Mouse (Mus musculus) midbrain, embryonic 14.5 days (tissue): ENCODE measurements at regions not wholly inside any gene's neighbourhood (a gene's known extent, or its start where the extent isn't known, plus 50 kb on each side); places are given as distances from the start of the nearest gene placed in this dataset.

Experiments
- ATAC-seq: fragments of 200-750 bp; cut with Nextera tagmentation; 2 replicates; pipeline ENCODE4 v1.8.0; 2017; ENCODE audit warnings: moderate number of reproducible peaks, moderate library complexity; ENCODE audit not compliant: low FRiP score, low TSS enrichment
- DNase-seq: peaks from one replicate; pipeline ENCODE4 v3.0.0-alpha.2; 2015
- H3K27ac ChIP-seq: fragments of 300-500 bp; sonication (generic); replicated peaks from 2 replicates; pipeline ENCODE4 v1.5.1; 2014; ENCODE audit warnings: mild to moderate bottlenecking, low read depth, low read length, moderate library complexity
- H3K27me3 ChIP-seq: fragments of 300-500 bp; sonication (generic); 2 replicates; pipeline ENCODE4 v1.6.1; 2014; ENCODE audit warnings: low read length, control low read depth, mixed read lengths; ENCODE audit not compliant: control insufficient read depth, insufficient read depth
- H3K36me3 ChIP-seq: fragments of 300-500 bp; sonication (generic); 2 replicates; pipeline ENCODE4 v1.6.1; 2014; ENCODE audit warnings: low read length, control low read depth; ENCODE audit not compliant: control insufficient read depth, insufficient read depth
- H3K4me1 ChIP-seq: fragments of 300-500 bp; sonication (generic); 2 replicates; pipeline ENCODE4 v1.6.1; 2014; ENCODE audit warnings: mild to moderate bottlenecking, antibody characterized with exemption, low read length, control low read depth; ENCODE audit not compliant: control insufficient read depth, insufficient read depth
- H3K4me2 ChIP-seq: fragments of 300-500 bp; sonication (generic); 2 replicates; pipeline ENCODE4 v1.6.1; 2014; ENCODE audit warnings: mild to moderate bottlenecking, low read length, moderate library complexity
- H3K4me3 ChIP-seq: fragments of 300-500 bp; sonication (generic); replicated peaks from 2 replicates; pipeline ENCODE4 v1.5.1; 2014; ENCODE audit warnings: low read depth, low read length
- H3K9ac ChIP-seq: fragments of 300-500 bp; sonication (generic); replicated peaks from 2 replicates; pipeline ENCODE4 v1.6.1; 2014; ENCODE audit warnings: mild to moderate bottlenecking, low read length, moderate library complexity
- H3K9me3 ChIP-seq: fragments of 300-500 bp; sonication (generic); 2 replicates; pipeline ENCODE4 v1.6.1; 2016; ENCODE audit warnings: low read length, control low read depth, mixed read lengths; ENCODE audit not compliant: control insufficient read depth
- WGBS: fragments of 180-500 bp; shearing (Covaris S2); extraction: QIAGEN DNeasy Blood & Tissue Kit; methylation state at CpG from one replicate; pipeline ENCODE4 v1.1.7; 2014; 5-methylcytosine and 5-hydroxymethylcytosine counted together

DNA sequence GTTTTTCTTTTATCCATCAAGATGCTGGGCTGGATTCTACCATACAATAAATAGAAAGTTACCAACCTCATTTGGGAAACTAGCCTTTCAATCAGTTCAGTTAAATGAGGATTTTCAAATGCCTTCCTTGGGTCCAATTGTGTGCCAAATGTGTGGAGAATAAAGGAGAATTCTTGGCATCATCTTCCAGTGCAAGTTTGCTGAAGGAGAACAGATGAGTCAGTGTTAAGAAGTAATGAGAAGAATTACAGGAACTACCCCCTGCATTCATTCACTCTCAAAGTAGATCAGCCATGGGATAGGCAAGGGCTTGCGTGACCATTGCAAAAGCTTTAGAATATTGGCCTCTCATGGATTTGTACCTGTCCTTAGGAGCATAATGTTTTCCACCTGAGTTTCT is 193.4 kb upstream of the Man1a start:
- H3K4me2 ChIP-seq = no peak overlapping the region
- H3K27me3 ChIP-seq = no peaks in the 10 kb centered on the region
- no peaks in the 10 kb centered on the region for H3K36me3 ChIP-seq
- H3K4me1 ChIP-seq = 0 out of 2 replicates have a peak, but pooled peaks cover 5% of the 10 kb centered on the region
- H3K4me3 ChIP-seq = no peak overlapping the region
- 95% methylated on average over 1 of the region's 1 CpGs for WGBS
- DNase-seq (no peak), ATAC-seq (no peak)
- H3K9me3 ChIP-seq = no peaks in the 10 kb centered on the region
- H3K27ac ChIP-seq = no peak overlapping the region
- no peak overlapping the region for H3K9ac ChIP-seq

GRCm38 (mm10) chr10:54269354-54269753 is 192.9 kb upstream of the Man1a start:
- Histone ChIP-seq H3K4me3 (no peak overlapping the region), H3K36me3 (no peaks in the 10 kb centered on the region), H3K4me1 (0 out of 2 replicates have a peak, but pooled peaks cover 5% of the 10 kb centered on the region), H3K4me2 (no peak overlapping the region), H3K9ac (no peak overlapping the region), H3K27ac (no peak overlapping the region), H3K9me3 (no peaks in the 10 kb centered on the region), H3K27me3 (no peaks in the 10 kb centered on the region)
- ATAC-seq = no peak
- DNase-seq = no peak

DNA sequence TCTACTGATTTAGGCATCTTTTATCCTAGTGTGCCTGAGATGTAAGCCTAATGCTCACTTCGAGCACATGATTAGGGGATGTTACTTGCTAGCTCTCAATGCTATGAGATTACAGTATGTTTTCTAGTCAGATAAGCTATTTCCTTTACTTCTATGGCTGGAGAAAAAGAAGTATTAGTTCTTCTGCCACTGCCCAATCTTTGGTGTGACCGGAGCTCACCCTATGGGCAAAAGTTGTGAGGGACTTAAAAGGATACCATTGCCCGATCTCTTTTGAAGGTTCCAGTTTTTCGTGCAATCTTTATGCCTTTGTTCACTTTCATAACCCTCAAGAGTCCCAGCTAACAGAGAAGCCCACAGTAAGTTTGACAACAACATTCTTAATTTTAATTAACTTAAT is 190.2 kb upstream of the Man1a start:
- DNase-seq (no peak), ATAC-seq (no peak)
- WGBS = 92% methylated on average over 4 of the region's 4 CpGs
- Histone ChIP-seq H3K36me3 (no peaks in the 10 kb centered on the region), H3K4me3 (no peak overlapping the region), H3K27ac (no peak overlapping the region), H3K27me3 (no peaks in the 10 kb centered on the region), H3K4me1 (0 out of 2 replicates have a peak, but pooled peaks cover 3% of the 10 kb centered on the region), H3K9ac (no peak overlapping the region), H3K9me3 (no peaks in the 10 kb centered on the region), H3K4me2 (no peak overlapping the region)

DNA sequence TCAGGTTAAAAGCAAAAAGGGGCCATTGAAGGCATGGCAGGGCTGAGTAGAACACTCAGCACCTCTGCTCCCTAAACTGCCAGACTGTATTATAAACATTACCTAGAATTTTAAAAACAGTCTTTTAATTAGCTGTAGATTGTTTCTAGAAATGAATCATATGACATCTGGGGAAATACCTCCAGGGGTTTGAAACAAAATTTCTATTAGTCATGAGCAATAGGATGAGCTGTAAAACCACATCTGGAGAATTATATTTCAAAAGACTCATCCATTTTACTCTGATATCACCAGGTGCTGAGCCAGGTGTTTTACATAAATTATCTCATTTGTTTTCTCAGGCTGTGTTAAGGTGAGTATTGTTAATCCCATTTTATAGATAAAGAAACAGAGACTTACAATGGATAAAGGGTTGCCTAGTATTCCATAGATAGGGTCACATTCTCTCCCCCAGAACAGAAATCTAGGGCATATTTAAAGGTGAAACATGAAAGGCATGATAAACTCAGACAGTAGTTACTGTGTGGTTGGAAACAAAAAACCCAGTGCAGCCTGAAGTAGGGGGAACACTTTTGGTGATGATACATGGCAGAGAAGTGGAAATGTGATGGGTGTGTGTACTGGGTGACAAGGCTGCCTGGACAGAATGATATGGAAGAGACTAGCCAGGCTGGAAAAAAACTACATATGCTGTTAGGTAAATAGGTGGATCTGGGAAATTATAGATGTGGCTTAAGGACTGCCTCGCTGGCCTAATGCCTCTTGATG is 178.6 kb upstream of the Man1a start:
- H3K27ac ChIP-seq = no peak overlapping the region
- no peak overlapping the region for H3K4me3 ChIP-seq
- no peak overlapping the region for H3K9ac ChIP-seq
- WGBS = 83% methylated on average over 1 of the region's 1 CpGs
- no peak for ATAC-seq
- H3K4me2 ChIP-seq = no peak overlapping the region
- H3K9me3 ChIP-seq = no peaks in the 10 kb centered on the region
- no peaks in the 10 kb centered on the region for H3K36me3 ChIP-seq
- no peaks in the 10 kb centered on the region for H3K27me3 ChIP-seq
- no peaks in the 10 kb centered on the region for H3K4me1 ChIP-seq
- DNase-seq = no peak

GRCm38 (mm10) chr10:54244995-54245394 is 168.6 kb upstream of the Man1a start:
- ATAC-seq = no peak
- H3K36me3 ChIP-seq = no peaks in the 10 kb centered on the region
- no peaks in the 10 kb centered on the region for H3K9me3 ChIP-seq
- H3K4me3 ChIP-seq = no peak overlapping the region
- H3K27ac ChIP-seq = no peak overlapping the region
- no peak for DNase-seq
- H3K4me1 ChIP-seq = no peaks in the 10 kb centered on the region
- H3K4me2 ChIP-seq = no peak overlapping the region
- H3K9ac ChIP-seq = no peak overlapping the region
- H3K27me3 ChIP-seq = no peaks in the 10 kb centered on the region

- no peak for DNase-seq
- no peak overlapping the region for H3K4me3 ChIP-seq
- no peak for ATAC-seq
- 87% methylated on average over 3 of the region's 3 CpGs for WGBS
- H3K9me3 ChIP-seq = no peaks in the 10 kb centered on the region
- no peaks in the 10 kb centered on the region for H3K27me3 ChIP-seq
- H3K9ac ChIP-seq = no peak overlapping the region
- H3K4me1 ChIP-seq = no peaks in the 10 kb centered on the region
- H3K27ac ChIP-seq = no peak overlapping the region
- no peak overlapping the region for H3K4me2 ChIP-seq
- no peaks in the 10 kb centered on the region for H3K36me3 ChIP-seq
Measured at GRCm38 (mm10) chr10:54202362-54202761, 126.0 kb upstream of the Man1a start.

DNA sequence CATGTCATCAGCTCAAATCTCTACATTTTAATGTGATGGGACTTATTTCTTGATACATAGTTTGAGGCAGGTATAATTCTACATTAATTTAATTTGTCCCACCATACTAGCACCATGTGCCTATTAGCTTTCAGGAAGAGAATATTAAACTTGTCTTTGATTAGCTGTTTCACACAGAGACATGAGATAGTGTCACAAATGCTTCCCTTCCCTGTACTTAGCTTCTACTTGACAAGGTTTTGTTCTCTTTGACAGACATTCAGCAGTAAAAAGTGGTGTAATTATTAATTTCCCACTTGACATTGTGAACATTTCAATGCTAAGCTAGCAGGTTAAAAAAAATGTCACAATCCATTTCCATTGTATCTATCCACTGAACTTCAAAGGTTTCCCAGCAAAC is 125.3 kb upstream of the Man1a start:
- no peak overlapping the region for H3K27ac ChIP-seq
- H3K9ac ChIP-seq = no peak overlapping the region
- no peaks in the 10 kb centered on the region for H3K4me1 ChIP-seq
- no peak overlapping the region for H3K4me2 ChIP-seq
- ATAC-seq (no peak), DNase-seq (no peak)
- no peaks in the 10 kb centered on the region for H3K36me3 ChIP-seq
- no peak overlapping the region for H3K4me3 ChIP-seq
- H3K27me3 ChIP-seq = no peaks in the 10 kb centered on the region
- H3K9me3 ChIP-seq = no peaks in the 10 kb centered on the region

GRCm38 (mm10) chr10:54182670-54183069 is 106.3 kb upstream of the Man1a start:
- Histone ChIP-seq H3K9ac (no peak overlapping the region), H3K9me3 (no peaks in the 10 kb centered on the region), H3K27me3 (no peaks in the 10 kb centered on the region), H3K36me3 (no peaks in the 10 kb centered on the region), H3K4me1 (no peaks in the 10 kb centered on the region), H3K4me3 (no peak overlapping the region), H3K27ac (no peak overlapping the region), H3K4me2 (no peak overlapping the region)
- ATAC-seq = no peak
- no peak for DNase-seq
- 68% methylated on average over 1 of the region's 1 CpGs for WGBS

- no peak overlapping the region for H3K4me3 ChIP-seq
- H3K9ac ChIP-seq = no peak overlapping the region
- 85% methylated on average over 7 of the region's 7 CpGs for WGBS
- ATAC-seq (no peak), DNase-seq (peak; percentile 23)
- H3K9me3 ChIP-seq = no peaks in the 10 kb centered on the region
- H3K4me2 ChIP-seq = no peak overlapping the region
- no peaks in the 10 kb centered on the region for H3K36me3 ChIP-seq
- H3K27ac ChIP-seq = no peak overlapping the region
- H3K27me3 ChIP-seq = no peaks in the 10 kb centered on the region
- no peaks in the 10 kb centered on the region for H3K4me1 ChIP-seq
Measured at GRCm38 (mm10) chr10:54169320-54169719, 92.9 kb upstream of the Man1a start.
